Mouse (Mus musculus): Measurements from ENCODE around the gene Kmo.

Gene Kmo

DNA sequence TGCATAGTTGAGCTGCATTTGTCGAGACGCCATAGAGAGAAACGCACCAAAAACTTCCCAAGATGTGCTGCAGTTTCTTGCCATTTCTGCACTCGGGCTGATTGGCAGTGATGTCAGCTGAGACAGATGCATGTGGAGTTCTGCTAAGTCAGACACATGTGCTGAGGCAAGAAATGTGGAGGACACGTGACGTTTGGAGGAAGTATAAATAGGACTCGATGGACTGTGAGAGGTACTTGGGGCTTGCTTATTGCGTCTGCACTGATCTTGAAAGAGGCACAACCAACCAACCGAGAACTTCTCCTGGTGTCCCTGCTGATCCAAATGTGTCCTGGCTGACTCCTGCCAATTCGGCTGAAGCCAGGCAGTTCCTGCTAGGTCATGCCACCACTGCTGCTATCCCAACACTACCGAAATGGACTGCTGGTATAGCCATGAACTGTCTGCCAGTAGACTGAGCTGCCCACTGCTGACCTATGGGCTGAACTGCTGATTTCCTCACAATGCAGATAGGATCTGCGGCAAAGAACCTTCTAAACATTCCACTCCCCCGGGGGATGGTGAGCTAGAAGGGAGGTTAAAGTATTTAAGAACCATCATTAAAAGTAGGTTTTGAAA is at the start of gene Kmo:
TSS of gene Kmo (plus strand) at position 568 of the 618 bp plus-strand sequence.
- no peak for DNase-seq (ENCODE audit: low spot score in 2 of 2)

DNA sequence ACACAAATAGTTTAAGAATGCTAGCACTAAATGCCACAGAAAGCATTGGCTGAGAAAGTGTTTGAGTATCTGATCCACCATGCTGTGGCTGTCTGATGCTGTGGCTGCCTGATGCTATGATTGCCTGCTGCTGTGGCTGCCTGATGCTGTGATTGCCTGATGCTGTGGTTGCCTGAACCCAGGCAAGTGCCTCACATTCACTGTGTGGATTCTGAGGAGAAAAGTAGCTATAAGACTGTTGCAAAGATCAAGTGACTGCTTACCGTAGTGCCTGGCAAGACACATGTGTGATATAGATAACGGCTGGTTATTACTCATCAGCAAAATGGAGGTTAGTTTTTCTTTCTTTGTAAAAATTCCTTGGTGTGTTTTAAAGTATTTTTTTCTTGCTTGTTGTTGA is 46.1 kb upstream of the Kmo start:
- DNase-seq (ENCODE audit: low spot score in 2 of 2): no peak

GRCm38 (mm10) chr1:175578425-175579096 is 41.6 kb upstream of the Kmo start:
- no peak for DNase-seq (ENCODE audit: low spot score in 2 of 2)

DNA sequence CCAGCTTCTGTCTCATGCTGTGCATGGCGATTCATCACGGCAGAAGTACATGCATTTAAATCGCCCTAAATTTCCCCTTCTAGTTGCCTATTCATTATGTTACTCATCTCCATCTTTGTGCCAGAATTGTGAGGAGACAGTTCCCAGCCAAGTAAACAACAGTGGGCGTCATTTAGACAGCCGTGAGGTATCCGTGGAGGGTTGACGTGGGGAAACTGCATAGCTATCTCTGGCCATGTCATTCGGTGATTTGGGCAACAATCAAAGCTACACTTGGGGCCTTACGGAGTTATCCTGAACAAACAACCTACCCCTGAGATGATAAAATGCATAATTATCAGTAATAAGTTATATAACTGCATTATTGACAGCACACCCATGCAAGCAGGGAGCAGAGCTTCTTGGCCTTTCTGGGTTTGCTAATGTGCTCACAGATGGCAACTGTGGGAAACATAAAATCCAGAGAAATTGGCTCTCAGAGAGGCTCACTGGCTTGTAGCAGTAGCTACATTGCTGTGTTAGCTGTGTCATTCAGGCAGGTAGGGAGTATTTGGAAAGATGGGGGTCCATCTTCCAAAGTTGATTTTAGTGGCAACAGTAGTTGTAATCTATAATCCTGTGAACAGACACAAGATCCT is 40.5 kb upstream of the Kmo start:
- peak in 1 of 2 experiments; percentile 54 for DNase-seq (ENCODE audit: low spot score in 2 of 2)

GRCm38 (mm10) chr1:175580346-175580745 is 39.8 kb upstream of the Kmo start:
- no peak for DNase-seq (ENCODE audit: low spot score in 2 of 2)

DNA sequence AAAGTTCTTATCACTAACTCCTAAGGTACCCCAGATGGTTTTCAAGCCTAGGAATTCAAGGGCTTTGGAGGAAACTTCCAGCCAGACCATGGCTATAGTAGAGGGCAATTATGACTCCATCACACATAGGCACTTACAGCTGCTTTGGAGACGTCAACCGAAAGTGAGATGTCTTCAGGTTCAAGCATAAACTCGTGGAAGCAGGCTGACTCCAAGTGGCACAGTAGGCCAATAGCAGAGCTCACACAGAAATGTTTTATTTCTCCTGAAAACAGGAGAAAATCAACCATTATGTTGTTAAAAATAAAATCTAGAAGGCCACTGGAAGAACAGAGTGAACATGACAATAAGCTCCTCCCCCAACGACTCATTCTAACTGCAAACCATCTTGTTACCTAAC is 37.4 kb upstream of the Kmo start:
- DNase-seq (ENCODE audit: low spot score in 2 of 2): no peak

DNA sequence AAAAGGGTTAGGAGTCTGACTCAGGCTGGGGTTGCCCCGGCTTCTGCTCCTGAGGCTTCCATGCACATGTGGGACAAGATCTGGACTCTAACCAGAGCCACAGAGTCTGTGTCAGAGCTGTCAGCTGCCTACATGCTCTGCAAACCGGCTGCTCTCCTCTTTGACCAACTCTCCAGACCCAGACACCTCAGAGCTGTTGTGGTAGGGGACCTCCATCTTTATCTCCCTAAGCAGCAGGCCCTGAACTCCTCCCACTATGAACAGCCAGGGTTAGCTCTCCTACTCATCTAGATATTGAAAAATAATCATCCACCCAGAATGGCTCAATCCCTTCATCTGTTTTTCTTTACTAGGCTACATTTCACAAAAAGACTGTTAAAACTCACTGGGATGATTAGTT is 34.9 kb upstream of the Kmo start:
- no peak for DNase-seq (ENCODE audit: low spot score in 2 of 2)

GRCm38 (mm10) chr1:175586656-175587055 is 33.5 kb upstream of the Kmo start:
- DNase-seq (ENCODE audit: low spot score in 2 of 2): no peak

DNA sequence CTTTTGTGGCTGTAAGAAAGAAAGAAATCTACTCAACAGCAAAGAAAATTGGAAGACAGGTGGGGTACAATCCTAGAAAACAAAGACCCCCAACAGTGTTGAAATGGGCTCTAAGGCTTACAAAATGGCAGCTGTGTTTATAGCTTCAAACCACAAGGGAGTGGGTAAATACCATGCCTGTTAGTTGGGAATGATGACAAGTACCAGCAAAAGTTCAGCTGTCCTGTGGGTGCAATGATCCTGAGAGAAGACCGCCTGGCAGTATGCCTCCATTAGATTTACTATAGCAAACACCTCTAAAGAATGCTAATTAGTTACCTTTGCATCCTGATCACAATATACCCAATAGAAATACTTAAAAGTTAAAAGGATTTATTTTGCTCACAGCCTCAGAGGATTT is 27.3 kb upstream of the Kmo start:
- DNase-seq (ENCODE audit: low spot score in 2 of 2): no peak

DNA sequence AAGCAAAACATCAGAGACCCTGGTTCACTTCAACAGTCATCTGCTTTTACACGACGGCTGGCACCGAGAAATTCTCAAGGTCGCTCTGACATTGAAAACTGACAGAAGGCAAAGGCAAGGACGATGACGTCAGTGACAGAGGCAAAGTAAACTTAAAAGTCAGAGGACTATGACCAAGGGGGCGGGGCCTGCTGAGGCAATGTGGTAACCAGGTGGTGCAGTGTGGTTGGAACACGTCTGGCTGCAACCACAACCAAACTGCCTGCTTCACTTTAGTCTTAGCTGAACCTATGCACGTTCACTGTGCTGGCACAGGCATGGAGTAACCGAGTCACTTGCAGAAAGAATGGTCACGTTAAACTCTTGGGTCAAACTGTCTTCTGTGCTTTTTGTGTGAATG is 17.9 kb upstream of the Kmo start:
- no peak for DNase-seq (ENCODE audit: low spot score in 2 of 2)

DNA sequence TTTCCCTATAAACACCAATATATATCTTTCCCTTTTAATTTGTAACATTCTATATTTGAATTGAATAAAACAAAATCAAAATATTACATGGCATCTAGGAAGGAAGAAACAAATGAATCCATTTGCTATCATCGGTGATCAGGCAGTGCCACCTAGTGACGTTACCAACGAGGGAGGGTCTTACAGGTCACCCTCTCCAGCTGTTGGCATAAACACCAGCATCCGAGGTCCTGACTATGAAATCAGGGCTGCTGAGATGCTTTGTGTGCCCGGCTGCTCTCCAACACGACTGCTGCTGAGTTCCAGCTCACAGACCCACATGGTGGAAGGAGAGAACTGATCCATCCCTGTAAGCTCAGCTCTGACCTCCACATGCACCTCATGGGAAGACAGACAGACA is 16.8 kb upstream of the Kmo start:
- no peak for DNase-seq (ENCODE audit: low spot score in 2 of 2)

DNA sequence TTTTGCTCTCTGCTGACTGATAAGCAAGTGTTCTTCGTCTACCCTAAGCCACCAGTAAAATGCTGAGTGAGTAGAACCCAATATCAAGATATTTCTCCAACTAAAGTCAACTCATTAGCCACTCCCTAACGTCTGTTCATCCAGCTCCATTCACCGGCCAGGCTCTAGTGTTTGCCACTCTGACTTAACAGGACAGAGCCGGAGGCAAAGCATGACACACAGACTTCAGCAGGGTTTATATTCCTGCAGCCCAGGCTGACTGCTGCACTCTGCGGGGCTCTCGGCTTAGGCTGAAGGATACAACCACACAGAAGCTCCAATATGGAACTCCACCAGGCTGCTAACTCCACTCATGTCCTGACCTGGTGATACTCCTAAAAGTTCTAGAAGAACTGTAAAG is 12.9 kb upstream of the Kmo start:
- no peak for DNase-seq (ENCODE audit: low spot score in 2 of 2)

DNA sequence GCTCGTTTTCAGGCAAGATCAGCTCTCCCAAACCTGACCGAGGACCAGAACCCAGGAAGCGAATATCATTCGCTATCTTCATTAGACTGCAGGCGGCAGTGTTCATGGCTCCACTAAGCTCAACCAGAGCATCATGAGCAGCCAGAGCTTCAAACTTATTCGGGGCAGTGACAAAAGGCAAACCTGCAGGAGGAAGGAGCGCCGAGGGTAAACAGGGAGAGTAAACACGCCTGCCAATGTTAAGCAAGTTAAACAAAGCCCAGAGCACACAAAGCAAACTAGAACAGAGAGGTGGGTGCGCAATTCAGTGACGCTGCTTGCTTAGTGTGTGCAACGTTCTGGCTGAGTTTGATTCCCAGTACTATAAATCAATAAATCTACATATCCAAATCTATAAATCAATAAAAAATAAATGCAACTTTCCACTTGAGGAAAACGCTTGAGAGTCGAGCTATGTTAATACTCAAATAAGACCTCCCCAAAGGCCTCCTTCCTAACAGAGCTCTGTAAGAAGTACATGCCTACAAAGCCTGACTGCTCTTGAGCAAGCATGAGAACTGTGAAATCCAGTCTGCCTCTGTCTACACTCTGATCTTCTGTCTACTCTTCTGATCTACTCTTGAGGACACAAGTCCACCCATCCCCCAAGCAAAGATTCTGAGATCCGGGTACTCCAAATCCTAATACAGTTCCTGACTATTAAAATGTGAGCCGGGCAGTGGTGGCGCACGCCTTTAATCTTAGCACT is 12.2 kb upstream of the Kmo start:
- DNase-seq (ENCODE audit: low spot score in 2 of 2): no peak

DNA sequence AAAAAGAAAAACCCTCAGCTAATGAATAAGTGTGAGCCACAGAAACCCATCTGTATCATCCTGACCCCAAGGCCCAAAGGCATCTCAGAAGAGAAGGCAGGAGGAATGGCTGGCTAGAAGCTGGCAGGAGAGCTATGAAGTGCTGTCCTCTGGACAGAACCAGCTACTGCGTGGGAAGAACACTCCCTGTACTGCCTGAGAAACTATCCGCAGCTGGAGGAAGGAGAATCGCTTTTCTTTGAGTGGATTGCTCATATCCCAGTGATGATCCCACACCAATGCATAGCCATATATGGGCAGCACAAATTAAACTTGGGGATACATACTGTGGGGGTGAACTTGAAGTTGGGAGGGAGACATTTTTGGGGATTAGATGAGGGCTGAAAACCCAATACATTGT is 11.5 kb upstream of the Kmo start:
- no peak for DNase-seq (ENCODE audit: low spot score in 2 of 2)

- no peak for DNase-seq (ENCODE audit: low spot score in 2 of 2)
Observed at GRCm38 (mm10) chr1:175614992-175615391, 5.2 kb upstream of the Kmo start.

DNA sequence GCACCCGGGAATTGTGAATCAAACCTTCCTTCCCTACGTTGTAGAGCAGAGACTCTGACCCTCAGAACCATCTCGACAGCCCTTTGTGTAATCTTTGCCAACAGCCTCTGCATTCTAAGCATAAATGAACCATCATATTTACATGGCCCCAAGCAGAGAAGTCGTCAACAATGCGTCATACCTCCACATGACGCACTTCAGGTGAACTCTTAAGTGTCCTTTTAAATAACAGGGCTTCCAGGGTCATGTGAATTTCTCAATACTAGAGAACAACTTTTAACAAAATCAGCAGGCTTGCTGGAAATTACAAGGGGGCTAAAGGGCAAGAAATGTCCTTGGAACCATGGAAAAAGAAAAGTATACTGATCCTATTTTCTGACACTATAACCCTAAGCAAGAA is 3.5 kb downstream of the Kmo start:
- DNase-seq (ENCODE audit: low spot score in 2 of 2): no peak

GRCm38 (mm10) chr1:175625257-175625879 is 5.2 kb downstream of the Kmo start, which contains the start of gene Fh1:
TSS of gene Fh1 (minus strand) at chr1:175625635.
- peak; percentile 96 to 97 for DNase-seq (ENCODE audit: low spot score in 2 of 2)

DNA sequence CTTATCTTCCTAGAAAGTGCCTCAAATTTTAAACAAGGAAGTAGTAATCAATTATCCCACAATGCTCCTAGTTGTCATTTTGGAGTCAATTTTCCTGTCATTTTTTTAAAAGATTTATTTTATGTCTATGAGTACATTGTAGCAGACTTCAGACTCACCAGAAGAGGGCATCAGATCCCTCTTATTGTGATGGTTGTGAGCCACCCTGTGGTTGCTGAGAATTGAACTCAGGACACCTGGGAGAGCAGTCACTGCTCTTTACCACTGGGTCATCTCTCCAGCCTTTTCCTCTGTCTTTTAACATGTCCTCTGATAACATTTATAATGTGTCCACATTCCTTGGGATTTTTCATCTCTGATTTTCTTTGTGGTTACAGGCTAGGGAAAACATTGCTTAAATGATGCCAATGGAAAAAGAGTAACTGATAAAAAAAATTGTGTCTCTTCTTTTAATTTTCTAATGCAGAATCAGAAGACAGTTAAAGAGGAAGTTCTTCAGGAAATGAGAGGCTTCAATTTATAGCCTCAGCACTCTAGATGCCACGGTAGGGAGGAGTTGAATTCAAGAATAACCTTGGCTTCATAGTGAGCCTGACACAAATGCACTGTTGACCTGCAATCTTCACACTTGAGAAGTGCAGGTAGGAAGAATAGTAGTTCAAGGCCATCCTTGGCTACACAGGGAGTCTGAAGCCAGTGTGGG is 6.0 kb downstream of the Kmo start:
- peak in 1 of 2 experiments; percentile 34 for DNase-seq (ENCODE audit: low spot score in 2 of 2)

DNA sequence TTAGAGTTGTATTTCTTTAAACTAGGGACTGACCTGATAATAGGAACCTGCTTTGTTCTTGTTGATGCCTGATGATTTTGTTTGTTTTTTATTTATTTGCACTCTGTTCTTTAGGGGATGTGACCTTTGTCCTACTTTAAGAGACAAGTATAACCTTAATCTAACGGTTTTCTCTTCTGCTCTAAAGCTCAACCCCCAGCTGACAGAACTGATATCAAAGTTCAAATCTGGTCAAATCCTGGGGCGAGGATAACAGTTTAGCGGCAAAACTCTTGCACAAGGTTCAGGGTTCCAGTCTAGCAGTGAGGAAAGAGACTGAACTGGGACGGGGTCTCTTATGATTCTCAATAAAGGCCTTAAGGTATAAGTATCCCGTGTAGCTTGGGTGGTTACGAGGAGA is 9.1 kb downstream of the Kmo start:
- no peak for DNase-seq (ENCODE audit: low spot score in 2 of 2)

DNA sequence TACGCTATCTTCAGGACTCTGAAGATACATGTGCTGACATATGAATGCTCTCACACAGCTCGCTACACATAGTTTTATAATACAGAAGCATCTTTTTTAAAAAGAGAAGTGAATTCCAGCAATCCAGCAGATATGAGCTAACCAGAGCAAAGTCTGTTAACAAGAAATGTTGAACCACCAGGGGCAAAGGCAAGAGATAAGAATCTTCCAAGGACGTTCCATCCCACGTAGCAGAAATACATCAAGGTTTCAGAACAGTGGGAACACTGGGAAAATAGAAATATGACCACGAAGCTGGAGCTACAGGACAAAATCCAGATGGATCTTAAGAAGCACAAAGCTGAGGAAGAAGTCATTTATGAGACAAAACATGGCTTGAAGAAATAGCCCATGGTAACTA is 10.2 kb downstream of the Kmo start:
- no peak for DNase-seq (ENCODE audit: low spot score in 2 of 2)

DNA sequence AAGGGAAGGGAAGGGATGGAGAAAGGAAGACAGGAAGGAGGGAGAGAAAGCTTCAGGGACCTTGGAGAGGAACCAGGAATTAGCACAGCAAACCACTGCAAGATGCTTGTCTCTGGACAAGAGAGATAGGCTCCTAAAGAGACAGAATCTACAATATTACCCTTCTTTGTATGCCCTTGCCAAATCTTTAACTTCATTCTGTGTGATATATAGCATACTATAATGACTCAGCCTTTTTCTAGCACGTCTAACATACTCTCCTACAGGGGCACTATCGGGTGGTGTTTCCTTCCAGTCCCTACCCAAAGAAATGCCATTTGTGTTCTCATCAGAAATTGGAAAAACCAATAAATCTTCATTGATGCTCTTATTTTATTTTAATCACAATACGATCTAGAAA is 10.9 kb downstream of the Kmo start:
- DNase-seq (ENCODE audit: low spot score in 2 of 2): no peak
